Mouse (Mus musculus): ENCODE measurements around the gene Rsph3b.
"Not testable (repeated sequence)": the region's sequence is repeated elsewhere in the genome, so short reads cannot be mapped to it uniquely, and the experiment has no call there.

GRCm38 (mm10) chr17:6965364-6965763 is 16.9 kb upstream of the Rsph3b start:
- TF ChIP-seq POLR2A (IDR thresholded peaks at IDR 0.05; ENCODE audit: borderline replicate concordance, extremely low read depth, low read depth, low read length), result not testable (repeated sequence)
- peak; percentile 38 for TF ChIP-seq CTCF (IDR thresholded peaks at IDR 0.05; ENCODE audit: insufficient read depth, low read length)

All from lung, adult 2 months (tissue).